Mouse (Mus musculus) megakaryocyte progenitor cell, adult 5-6 weeks (primary cell): ENCODE measurements around the gene Farp1. TPM values are rescaled to one million over a fixed set of nuclear protein-coding genes. Genes with fewer than 3 reads are reported as not detected.
A peak's percentile ranks its signal among the peaks of the same experiment; 100 is the strongest.

Source experiments
- ATAC-seq: replicated peaks from 2 replicates; pipeline ENCODE4 v1.8.0; 2016; ENCODE audit warnings: mild to moderate bottlenecking, moderate TSS enrichment, inconsistent platforms; ENCODE audit not compliant: poor library complexity
- total RNA-seq, 2 experiments: library from RNA; stranded (forward) in 1 of 2; stranded (reverse) in 1 of 2; fragments of 157-497, 149-512 nt in 1 of 2; fragments of 200-1000 nt in 1 of 2; gene quantifications; 2 replicates each; pipeline versions ENCODE4 v1.2.3 to v1.2.4; 2015 to 2017

Farp1 gene
- 0.15 and 0.78 TPM in 2 replicates for total RNA-seq (2015)
- total RNA-seq (2017): 0.68 TPM in 1 of 2 replicates, not detected in the other

- peak; percentile 77 for ATAC-seq
Measured at GRCm38 (mm10) chr14:121034973-121035662, at the start of gene Farp1. Gene Farp1, plus strand, starts transcription at chr14:121035200.

DNA sequence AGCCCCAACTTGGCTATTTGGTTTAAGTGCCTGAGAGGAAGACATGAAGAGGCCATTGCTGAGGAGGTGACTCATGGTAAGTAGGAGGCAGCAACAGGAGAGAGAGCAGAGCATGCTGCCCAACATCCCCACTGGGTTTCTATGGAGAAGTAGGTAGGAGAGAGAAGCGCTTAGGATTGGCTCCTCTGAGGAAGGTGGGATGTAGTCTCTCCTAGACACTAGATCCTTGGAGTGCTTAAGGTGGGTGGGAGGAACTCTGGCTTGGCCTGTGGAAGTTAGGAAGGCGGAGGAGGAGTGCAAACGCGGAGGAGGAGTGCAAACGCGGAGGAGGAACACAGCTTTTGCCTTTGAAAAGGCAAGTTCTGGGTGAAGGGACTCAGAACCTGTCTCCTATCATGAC, 45.9 kb upstream of the Farp1 start:
- no peak for ATAC-seq

- ATAC-seq: no peak
Measured at GRCm38 (mm10) chr14:120997686-120998085, 37.3 kb upstream of the Farp1 start.

GRCm38 (mm10) chr14:121000561-121001340, 34.2 kb upstream of the Farp1 start:
- no peak for ATAC-seq

- no peak for ATAC-seq
Measured at GRCm38 (mm10) chr14:121005621-121006020, 29.4 kb upstream of the Farp1 start.

DNA sequence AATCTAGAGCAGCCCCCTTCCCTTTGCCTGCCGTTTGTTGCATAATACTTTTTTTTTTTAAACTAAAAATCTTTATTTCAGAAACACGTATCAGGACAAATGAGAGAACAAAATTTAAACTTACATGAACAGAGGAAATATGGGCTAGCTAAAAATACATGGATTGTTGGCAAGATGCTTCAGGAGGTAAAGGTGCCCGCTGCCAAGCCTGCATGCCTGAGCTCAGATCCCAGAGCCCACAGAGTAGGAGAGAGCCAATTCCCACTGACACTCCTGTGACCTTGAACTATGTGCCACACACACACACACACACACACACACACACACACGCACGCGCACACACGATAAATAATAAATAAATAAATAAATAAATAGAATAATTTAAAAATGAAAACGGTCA, 29.0 kb upstream of the Farp1 start:
- ATAC-seq: no peak

GRCm38 (mm10) chr14:121015114-121015690, 19.8 kb upstream of the Farp1 start:
- ATAC-seq: no peak

DNA sequence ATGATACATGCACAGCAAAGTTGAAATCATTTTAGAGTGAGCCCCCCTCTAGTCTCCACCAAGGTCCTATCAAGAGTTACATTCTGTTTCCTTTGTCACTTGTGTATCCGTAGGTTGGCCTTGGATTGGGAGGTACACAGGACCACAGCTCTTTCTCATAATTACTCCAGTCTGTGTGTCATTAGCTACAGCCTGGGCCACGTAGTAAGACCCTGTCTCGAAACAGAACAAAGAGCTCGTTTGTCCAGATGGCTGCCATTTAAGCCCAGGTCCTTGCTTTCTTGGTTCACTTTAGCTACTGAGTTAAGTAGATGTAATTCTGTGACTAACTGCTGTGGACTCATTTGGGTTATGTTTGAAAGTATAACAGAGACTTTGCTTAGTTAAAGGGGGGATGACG, 12.6 kb upstream of the Farp1 start:
- no peak for ATAC-seq

GRCm38 (mm10) chr14:121025381-121025780, 9.6 kb upstream of the Farp1 start:
- ATAC-seq: no peak

DNA sequence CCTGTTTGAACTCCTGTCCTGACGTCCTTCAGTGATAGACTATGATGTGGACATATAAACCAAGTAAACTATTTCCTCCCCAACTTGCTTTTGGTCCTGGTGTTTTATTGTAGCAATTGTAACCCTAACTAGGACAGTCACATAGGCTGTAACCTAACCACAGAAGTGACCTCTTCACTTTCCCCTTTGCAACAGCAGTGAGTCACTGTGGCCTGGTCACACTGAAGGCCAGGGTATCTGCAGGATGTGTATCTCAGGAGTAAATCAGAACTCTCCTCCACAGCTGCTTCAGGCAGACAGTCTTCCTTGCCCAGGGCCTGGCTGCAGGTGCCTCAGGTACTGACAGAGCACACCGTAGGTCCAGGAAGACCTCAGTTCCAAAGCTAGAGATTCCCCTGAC, 3.6 kb upstream of the Farp1 start:
- no peak for ATAC-seq

GRCm38 (mm10) chr14:121034525-121034924, 475 bp upstream of the Farp1 start:
- ATAC-seq: no peak

GRCm38 (mm10) chr14:121035663-121036473, 868 bp downstream of the Farp1 start:
- peak; percentile 22; the same call in 1 of the 2 replicates for ATAC-seq

DNA sequence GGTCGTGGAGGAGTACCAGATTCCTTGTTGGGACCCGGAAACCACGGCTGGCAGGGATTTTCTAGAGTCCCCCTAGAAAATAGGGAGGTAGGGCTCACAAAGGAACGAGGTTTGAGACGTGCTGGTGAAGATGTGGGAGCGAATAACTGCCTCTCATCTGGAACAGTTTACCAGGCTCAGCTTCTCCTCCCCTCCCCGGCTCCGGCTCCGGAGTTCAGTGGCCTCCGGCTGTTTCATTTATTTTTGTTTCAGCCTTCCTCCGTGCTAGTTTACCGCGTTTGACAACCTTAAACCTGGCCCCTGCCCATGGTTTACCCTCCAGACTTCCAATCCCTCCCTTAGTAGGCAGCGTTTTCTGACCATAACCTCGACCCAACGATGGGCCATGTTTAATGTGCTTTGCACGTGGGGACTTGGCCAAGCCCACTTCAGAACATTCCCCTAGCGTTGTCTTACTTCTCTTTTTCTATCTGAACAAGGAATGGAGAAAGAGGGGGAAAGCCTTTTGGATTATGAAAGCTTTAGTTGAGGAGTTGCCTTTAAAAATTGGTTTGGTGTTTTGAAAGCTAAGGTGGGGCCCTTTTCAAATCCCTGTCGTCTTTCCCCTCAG, 1.7 kb downstream of the Farp1 start:
- no peak; the same call in 1 of the 2 replicates for ATAC-seq

- no peak; the same call in 1 of the 2 replicates for ATAC-seq
Measured at GRCm38 (mm10) chr14:121037276-121037675, 2.3 kb downstream of the Farp1 start.

DNA sequence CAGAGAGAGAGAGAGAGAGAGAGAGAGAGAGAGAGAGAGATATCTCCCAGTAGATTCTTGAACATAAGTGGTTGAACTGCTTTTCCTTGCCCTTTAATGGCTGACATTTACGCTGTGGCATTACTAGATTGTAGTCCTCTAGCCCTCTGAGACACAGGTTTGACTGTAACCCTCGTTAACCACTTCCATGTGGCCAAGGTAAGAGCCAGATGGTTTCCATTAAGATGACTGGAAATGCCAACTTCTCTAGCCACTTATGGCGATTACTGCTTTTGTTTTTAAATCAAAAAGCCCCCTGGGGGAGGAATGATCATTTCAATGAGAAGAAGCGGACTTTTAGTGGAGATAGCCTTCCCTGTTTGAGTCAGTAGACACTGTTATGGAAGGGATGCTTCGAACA, 3.7 kb downstream of the Farp1 start:
- no peak for ATAC-seq

GRCm38 (mm10) chr14:121044145-121044544, 9.1 kb downstream of the Farp1 start:
- peak; percentile 66 for ATAC-seq

DNA sequence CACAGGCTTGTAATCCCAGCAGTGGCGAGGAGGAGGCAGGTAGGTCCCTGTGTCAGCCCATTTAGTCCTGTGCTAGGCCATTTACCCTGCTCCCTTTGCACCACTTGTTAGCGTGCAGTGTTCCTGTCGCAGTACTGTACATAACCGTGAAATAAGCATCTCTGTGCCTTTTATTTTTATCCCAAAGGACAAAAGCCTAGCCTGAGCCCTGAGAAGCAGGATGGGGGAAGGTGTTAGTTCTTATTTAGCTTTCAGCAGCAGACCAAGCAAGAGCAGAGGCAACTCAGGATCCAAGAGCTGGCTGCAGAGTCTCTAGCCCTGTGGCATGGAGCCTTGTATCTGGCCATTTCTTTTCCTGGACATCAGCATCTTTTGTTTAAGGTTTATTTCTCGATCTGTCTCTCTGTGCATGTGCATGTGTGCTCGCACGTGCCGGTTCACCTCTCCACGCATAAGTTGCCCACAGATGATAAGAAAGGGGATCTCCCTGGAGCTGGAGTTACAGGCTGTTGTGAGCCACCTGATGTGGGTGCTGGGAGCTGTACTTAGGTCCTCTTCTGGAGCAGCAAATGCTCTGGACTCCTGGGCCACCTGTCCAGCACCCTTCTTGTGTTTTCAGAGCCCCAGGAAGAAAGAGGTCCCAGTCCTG, 11.4 kb downstream of the Farp1 start:
- no peak for ATAC-seq

DNA sequence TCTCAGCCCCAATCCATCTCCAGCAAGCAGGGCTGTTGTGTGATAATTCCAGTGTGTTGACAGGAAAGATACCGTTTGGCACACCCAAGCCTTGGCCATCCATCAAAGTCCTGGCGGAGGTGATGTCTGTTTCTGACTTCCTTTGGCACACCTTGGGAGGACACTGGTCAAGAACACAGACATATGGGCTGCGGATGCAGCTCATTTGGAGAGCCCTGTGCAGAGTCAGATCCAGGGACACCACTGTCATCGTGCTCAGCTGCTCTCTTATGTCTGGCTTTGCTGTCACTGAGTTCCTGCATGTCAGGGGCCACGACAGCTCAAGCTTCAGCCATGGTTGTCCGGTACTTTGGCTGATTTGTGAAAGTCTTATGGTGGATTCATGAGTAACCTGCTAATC, 12.8 kb downstream of the Farp1 start:
- no peak for ATAC-seq

DNA sequence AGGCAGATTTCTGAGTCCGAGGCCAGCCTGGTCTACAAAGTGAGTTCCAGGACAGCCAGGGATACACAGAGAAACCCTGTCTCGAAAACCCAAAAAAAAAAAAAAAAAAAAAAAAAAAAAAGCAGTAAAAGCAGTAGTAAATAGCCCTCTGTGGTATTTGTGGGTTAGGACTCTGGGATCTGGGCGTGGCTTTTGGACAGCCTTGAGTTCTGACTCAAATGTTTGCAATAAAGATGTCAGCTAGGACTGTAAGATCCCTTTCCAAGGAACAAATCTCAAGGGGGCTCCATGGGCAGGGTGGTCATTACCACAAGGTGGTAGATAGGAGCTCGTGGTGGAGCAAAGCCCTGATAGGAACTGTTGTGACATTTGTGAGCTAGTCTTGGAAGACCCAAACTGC, 16.0 kb downstream of the Farp1 start:
- ATAC-seq: peak; percentile 79

DNA sequence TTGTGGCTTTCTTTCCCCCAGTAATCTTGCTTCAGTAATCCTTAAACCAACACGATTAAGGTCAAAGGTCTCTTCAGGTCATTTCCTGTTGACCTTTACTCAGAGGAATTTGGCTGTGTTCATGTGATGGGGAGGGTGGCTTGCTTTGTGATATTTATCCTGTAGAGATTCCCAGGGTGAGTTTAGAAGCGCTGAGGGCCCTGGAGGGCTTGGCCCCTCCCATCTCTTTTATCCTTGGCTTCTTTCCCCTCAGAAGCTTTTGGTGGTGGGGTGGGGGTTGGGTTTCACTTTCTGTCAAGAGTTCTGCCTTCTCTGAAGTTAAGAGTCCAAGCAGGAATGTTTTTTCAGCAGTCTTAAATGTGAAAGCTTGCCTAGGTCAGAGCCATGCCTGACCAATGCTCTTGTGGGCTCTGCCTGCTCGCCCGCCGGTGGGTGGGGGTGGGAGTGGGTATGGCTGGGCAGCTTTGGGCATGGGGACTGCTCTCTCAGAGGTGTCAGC, 18.1 kb downstream of the Farp1 start:
- no peak for ATAC-seq
